Mouse (Mus musculus): ENCODE measurements at regions not wholly inside any gene's neighbourhood (a gene's known extent, or its start where the extent isn't known, plus 50 kb on each side); places are given as distances from the start of the nearest gene placed in this dataset.
A peak's percentile ranks its signal among the peaks of the same experiment; 100 is the strongest.

DNA sequence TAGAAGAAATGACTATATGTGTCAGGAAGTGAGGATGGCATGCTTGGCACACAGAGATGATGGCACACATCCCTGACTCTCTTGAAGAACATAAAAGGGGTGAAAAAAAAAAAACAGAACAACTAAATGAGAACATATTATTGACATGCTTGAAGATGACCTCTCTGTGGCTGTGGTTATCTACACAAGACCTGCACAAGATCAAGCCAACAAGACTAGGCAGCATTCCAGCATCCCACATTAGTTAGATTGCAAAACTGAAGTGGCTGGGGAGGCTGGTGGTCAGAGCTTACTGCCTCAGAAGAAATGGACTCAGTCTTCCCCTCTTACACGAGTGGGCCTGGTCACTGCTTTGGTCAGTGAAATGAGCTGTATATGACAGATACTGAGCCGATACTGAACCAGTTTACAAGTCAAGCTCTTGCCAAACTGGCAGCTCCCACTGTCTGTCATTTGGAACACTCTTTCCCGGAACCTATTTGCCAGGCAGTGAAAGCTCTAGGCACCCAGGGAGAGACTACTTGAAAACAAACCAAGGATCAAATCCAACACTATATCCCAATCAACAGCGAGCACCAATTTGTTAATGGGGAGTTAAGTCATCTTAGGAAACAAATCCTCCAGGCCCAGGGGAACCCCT lies 335.6 kb upstream of the Noct start:
- DNase-seq: peak; percentile 12

GRCm38 (mm10) chr3:50890537-50890936 lies 333.7 kb upstream of the Noct start:
- DNase-seq: no peak

GRCm38 (mm10) chr3:50898179-50898578 lies 326.1 kb upstream of the Noct start:
- no peak for DNase-seq

GRCm38 (mm10) chr3:50899830-50900350 lies 324.4 kb upstream of the Noct start:
- no peak for DNase-seq

DNA sequence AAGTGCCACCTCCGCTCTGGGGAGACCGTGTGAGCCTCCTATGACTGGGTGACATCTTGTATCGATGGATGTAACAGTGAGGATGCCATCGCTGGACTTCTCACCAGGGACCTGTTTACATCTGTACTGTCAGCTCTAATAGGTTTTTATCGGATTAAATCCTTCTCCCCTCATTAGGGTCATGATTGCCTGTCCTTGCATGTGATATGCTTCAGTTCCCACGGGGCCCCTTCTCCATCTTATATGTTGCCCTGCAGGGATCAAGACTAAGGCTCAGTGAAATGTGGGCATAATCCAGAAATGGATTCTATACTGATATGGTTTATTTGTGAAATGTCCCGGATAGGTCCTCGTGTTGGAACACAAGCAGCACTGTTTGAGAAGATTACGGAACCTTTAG lies 323.7 kb upstream of the Noct start:
- DNase-seq: no peak

DNA sequence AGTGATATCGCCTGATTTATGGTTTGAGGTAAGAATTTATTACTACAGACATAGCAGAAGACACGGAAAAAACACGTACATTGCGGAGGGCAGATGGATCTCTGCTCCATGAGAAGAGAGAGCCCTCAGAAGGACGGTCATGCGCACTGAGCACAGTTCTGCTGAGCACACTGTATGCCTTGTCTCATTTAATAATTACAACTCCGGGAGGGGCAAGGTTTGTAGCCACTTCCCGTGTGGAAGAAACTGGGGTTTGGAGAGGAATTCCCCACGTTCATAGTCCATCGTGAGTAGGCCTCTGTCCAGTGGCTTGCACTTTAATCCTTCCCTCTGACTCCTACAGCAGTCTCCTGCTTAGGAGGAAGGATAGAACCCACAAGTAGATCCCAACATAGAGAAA lies 322.9 kb upstream of the Noct start:
- DNase-seq: no peak

DNA sequence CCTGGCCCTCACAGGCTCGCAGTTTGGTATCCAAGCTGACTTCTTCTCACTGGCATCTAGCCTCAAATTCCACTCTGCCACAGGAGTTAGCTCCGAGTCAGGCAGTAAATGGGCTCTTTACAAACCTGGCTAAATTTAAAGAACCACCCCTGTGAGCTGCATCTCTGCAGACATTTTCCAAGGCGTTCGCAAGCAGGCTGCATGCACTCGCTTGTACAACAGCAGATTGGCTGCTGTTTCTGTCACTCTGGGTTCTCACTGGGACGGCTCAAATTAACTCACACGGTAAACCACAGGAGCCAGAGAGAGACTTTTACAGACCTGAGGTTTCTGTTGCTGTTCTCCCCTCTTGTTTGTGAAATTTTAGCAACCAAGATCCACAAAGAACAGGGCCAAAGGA lies 321.3 kb upstream of the Noct start:
- peak; percentile 62 for DNase-seq

DNA sequence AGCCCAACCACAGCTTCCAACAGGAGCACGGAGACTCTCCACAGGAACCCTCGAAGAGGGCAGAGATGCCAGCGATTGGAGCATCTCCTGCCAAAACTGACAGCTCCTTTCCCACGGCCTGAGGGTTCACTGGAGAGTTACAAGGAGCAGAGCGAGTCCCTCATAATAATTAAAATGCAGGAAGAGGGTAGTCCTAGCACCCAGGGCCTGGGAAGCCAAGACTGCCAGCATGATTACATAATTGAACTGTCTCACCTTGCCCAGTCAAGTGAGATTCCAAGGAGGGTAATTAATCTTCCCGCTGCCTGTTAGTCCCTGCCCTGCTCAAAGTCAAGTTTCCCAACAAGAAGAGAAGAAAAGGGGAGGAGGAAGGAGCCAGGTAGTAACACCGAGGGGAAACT lies 319.5 kb upstream of the Noct start:
- DNase-seq: peak; percentile 32

DNA sequence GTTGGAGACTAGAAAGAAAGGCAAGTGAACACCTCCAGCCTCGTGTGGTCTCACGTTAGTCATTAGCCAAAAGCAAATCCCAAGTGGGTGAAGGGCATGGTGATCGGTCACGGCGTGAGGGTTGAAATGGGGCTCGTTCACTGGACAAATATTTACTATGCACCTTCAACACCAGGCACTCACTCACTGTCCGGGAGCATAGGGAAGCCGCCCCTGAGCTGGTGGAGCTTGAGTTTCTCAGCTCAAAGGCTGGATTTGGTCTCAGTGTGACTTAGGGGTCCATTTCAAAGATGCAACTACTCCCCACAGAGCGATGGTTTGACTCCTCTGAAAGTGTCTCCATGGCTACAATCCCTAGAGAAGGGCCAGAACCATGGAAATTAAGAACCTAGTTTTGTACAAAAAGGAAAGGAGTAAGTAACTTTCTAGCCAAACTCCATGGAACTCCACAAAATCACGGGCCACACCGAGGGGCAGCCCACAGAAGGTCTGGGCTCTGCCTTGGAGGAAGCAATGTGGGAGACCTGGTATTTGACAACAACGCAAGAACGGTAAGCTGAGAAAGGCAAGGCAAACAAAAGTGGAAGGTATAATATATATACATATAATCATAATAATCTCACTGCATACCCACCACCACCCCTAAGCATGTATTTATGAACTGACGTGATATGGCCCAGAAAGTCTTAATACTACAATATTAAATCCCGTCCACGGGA lies 318.8 kb upstream of the Noct start:
- DNase-seq: peak; percentile 40

DNA sequence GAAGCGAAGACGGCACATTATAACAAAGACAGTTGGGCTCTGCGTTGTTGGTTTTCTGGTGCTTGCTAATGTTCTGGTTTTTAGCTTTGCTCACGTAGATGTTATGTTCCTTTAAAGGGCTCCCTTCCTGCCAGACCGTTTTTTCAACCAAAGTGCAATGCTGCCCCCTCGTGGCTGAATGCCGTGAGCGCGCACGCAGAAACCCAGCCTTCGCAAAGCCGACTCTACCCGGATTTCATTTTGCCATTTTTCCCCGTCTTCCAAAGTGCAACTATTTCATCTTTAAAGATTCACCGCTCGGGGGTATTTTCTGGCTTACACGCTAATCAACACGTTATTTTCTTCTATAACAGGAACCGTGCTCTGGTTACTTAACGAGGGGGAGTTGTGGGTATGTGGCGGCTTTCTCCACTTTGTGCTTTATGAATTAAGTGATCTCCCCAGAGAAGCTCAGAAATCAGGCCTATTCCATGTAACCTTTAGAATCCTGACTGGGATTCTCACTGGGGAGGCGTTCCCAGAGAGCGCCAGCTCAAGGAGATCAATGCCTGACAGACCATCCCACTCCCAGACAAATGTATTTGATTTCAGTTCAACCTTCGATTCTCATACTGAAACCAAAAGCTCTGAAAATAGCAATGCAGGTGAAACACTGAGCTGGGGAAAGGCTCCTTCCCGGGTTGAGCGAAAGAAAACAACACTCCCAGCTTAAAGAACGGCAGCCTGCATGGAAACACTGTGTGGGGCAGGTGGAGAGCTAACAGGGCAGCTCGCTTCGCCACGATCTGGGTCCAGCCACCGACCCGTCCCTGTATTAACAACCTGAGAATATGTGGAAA lies 318.0 kb upstream of the Noct start:
- DNase-seq: peak; percentile 96

DNA sequence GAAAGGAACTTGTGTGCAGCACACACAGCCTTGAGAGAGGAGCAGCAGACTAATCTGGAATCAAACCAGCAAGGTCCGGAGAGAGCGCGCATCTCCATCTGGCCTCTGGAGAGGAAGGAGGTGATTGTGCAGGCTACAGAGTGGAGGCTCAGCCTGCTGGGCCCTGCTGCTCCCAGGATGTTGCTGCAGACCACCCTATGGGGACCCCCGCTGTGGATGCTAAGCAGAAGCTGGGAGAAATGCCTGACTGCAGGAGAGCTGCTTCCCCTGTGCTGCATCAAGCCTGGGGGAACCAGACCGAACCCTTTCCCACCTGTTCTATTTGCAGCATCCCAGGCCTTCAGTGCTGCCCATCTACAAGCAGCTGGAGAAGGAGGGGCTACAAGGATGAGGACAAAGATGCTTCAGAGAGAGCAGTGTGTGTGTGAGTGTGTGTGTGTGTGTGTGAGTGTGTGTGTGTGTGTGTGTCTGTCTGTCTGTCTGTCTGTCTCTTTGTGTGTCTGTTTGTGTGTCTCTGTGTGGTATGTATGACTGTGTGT lies 311.2 kb upstream of the Noct start:
- no peak for DNase-seq

DNA sequence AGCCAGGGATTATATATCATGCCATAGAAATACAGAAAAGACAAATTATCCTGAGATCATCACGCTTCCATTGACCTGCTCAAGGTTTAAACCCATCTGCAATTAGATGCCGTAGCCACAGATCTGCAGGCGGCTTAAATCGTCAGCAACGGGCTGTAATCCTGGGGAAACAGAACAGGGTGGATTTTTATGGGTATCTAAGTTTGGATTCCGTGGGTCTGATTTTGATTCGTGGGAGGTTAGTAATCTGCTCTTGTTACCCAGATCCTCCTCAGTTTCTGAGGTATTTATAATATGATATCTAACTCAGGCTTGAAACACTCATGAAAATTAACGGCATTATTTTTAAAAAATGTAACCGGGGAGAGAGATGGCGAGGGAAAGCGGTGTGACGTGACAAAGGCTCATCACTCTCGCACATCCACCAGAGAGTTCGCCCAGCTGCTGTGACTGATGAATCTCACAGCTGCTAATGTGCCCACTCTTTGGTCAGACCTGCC lies 309.3 kb upstream of the Noct start:
- DNase-seq: no peak

GRCm38 (mm10) chr3:50916305-50916854 lies 307.9 kb upstream of the Noct start:
- no peak for DNase-seq

GRCm38 (mm10) chr3:50922347-50922746 lies 301.9 kb upstream of the Noct start:
- no peak for DNase-seq

GRCm38 (mm10) chr3:50922832-50923231 lies 301.4 kb upstream of the Noct start:
- DNase-seq: no peak

DNA sequence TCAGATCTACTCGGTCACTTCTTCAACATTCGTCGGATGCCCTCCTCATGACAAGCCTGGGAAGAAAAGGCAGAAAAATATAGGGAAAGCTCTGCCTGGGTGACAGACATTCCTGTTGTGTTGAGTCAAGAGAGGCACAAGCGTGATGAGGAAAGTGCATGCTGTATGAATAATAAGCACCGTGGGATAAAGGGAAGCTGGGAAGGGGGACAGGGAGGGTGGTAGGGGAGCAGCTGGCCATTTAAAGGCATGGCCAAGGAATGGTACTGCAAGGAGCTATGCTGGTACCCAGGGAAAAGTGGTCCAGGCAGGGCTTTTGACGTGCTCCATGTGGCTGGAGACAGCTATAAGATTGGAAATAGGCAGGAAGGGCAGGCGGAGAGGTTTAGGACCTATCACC lies 300.9 kb upstream of the Noct start:
- DNase-seq: no peak

DNA sequence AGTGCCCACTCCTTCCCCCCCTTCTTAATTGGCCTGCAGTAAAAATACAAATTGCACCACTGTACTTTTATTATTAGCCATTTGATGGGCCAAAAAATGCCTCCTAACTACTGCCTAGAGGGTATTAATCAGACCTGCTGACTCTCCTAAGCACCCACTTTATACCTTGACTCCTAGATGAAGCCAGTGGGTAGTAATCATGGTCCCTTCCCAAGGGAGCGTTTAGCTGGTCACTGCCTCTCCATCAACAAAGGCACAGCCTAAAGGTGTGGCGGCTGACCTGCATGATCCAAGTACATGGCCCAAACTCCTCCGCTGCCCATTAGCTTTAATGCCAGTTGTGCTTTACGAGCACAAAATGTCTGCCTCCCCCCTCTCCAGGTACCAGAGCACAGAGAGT lies 296.9 kb upstream of the Noct start:
- no peak for DNase-seq

DNA sequence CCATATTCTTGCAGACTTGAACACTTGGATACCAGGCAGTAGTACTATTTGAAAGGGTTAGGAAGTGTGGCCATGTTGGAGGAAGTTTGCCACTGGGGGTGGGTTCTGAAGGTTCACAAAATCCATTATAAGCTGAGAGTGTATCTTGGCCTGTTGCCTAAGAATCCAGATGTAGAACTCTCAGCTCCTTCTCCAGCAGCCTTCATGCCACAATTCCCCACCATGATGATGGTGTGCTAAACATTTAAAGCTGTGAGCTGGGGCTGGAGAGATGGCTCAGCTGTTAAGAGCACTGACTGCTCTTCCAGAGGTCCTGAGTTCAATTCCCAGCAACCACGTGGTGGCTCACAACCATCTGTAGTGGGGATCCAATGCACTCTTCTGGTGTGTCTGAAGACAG lies 295.2 kb upstream of the Noct start:
- DNase-seq: no peak

- DNase-seq: no peak
Observed at GRCm38 (mm10) chr3:50932397-50933089, 291.7 kb upstream of the Noct start.

- DNase-seq: no peak
Observed at GRCm38 (mm10) chr3:50933090-50933443, 291.2 kb upstream of the Noct start.

- no peak for DNase-seq
Observed at GRCm38 (mm10) chr3:50939602-50940001, 284.6 kb upstream of the Noct start.

DNA sequence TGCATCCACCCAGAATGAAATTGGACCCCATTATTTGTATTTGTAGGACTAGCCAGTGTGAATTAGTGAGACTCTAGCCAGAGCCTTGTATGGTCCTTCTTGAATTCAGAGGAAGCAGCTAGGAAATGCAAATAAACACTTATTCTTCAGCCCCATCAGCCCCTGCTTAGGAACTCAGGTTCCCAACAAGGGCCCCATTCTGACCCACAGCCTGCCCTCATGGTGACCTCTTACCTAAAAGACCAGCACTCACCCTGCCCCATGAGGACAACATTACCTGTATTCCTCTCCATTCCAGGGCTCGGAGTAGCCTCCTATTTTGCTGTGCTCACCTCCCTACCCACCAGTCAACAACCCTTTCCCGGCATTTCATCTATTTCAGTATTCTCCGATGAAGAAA lies 283.6 kb upstream of the Noct start:
- DNase-seq: no peak
